Mouse (Mus musculus): ENCODE results near the gene Ssr1.
A peak's percentile ranks its signal among the peaks of the same experiment; 100 is the strongest.

DNA sequence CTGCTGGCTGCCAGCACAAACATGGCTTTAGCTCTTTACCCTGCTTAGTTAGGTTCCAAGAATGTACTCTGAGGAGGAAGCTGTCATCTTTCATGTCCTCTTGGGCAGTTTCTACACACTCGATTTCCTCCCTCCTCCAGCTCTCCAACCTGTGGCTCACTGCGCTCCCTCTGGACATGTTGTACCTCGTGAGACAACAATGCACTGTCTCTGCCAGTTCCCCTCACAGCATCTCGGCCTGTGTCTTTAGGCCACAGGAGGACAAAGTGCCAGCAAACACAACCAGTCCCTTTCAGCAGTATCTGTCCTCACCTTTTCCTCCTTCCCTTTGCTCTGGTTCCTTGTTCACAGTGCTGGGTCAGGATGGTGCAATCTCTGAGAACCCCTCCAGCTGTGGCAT is 59.9 kb downstream of the Ssr1 start:
- TF ChIP-seq CTCF (IDR thresholded peaks at IDR 0.05; ENCODE audit: low read depth) (peak; percentile 23; the same call in 1 of the 2 replicates), EP300 (IDR thresholded peaks at IDR 0.05; ENCODE audit: low read depth) (no peak)

Data from heart, postnatal 0 days (tissue).